Mouse (Mus musculus): ENCODE measurements around the gene Gm3259. TPM values are rescaled to one million over a fixed set of nuclear protein-coding genes. Genes with fewer than 3 reads are reported as not detected.
"Not testable (repeated sequence)": the region's sequence is repeated elsewhere in the genome, so short reads cannot be mapped to it uniquely, and the experiment has no call there.

The Gm3259 gene
- total RNA-seq (2021): not detected
- long read RNA-seq, experiment 1: 0 reads
- long read RNA-seq, experiment 2: 0 reads

GRCm38 (mm10) chr5:95305611-95306010, at the start of gene Gm3259:
TSS of gene Gm3259 (plus strand) at chr5:95305911.
- not testable (repeated sequence) for DNase-seq (ENCODE audit: low spot score in 2 of 2)

GRCm38 (mm10) chr5:95272668-95273067, 33.0 kb upstream of the Gm3259 start, which contains the start of gene Gm10424:
TSS of gene Gm10424 (minus strand) at chr5:95272768.
- DNase-seq (ENCODE audit: low spot score in 2 of 2): not testable (repeated sequence)

Other genes starting within 250 kb of the Gm3259 start
- not detected for gene Gm7942, start 199.0 kb upstream of the Gm3259 start, total RNA-seq (2021)
- not detected for gene Gm16513, start 123.3 kb upstream of the Gm3259 start, total RNA-seq (2021)
- not detected for gene Gm10424, start 33.1 kb upstream of the Gm3259 start, total RNA-seq (2021)
- not detected for gene D5Ertd577e, start 150.9 kb downstream of the Gm3259 start, total RNA-seq (2021)
- gene Gm3286, start 204.8 kb downstream of the Gm3259 start, total RNA-seq (2021): not detected

Measured in gastrocnemius, postnatal 4 days (tissue).